Mouse (Mus musculus) neural tube, embryonic 14.5 days (tissue): Measurements from ENCODE around the gene Cnfn. TPM values are rescaled to one million over a fixed set of nuclear protein-coding genes. Genes with fewer than 3 reads are reported as not detected.

Experiments used
- ATAC-seq: fragments of 200-750 bp; cut with Nextera tagmentation; 2 replicates; pipeline ENCODE4 v1.8.0; 2017; ENCODE audit warnings: low read depth, mild to moderate bottlenecking, moderate TSS enrichment, moderate library complexity
- H3K27ac ChIP-seq: fragments of 300-500 bp; sonication (generic); 2 replicates; pipeline ENCODE4 v1.5.1; 2014; ENCODE audit warnings: low read depth, mild to moderate bottlenecking, control low read depth, low read length, moderate library complexity, mixed read lengths
- H3K27me3 ChIP-seq: fragments of 300-500 bp; sonication (generic); 2 replicates; pipeline ENCODE4 v1.6.1; 2014; ENCODE audit warnings: low read length; ENCODE audit not compliant: control insufficient read depth, insufficient read depth
- H3K36me3 ChIP-seq: fragments of 300-500 bp; sonication (generic); 2 replicates; pipeline ENCODE4 v1.6.1; 2014; ENCODE audit warnings: low read length, mixed read lengths; ENCODE audit not compliant: control insufficient read depth, insufficient read depth
- H3K4me1 ChIP-seq: fragments of 300-500 bp; sonication (generic); 2 replicates; pipeline ENCODE4 v1.6.1; 2014; ENCODE audit warnings: low read length; ENCODE audit not compliant: control insufficient read depth, insufficient read depth
- H3K4me2 ChIP-seq: fragments of 300-500 bp; sonication (generic); 2 replicates; pipeline ENCODE4 v1.6.1; 2014; ENCODE audit warnings: mild to moderate bottlenecking, low read depth, low read length, control low read depth
- H3K4me3 ChIP-seq: fragments of 300-500 bp; sonication (generic); 2 replicates; pipeline ENCODE4 v1.5.1; 2014; ENCODE audit warnings: low read depth, low read length, control low read depth, mixed read lengths
- H3K9ac ChIP-seq: fragments of 300-500 bp; sonication (generic); replicated peaks from 2 replicates; pipeline ENCODE4 v1.6.1; 2014; ENCODE audit warnings: low read depth, mild to moderate bottlenecking, control low read depth, low read length, mixed read lengths
- H3K9me3 ChIP-seq: fragments of 300-500 bp; sonication (generic); 2 replicates; pipeline ENCODE4 v1.6.1; 2016; ENCODE audit warnings: low read length; ENCODE audit not compliant: control insufficient read depth
- WGBS: fragments of 180-500 bp; shearing (Covaris S2); extraction: QIAGEN DNeasy Blood & Tissue Kit; methylation state at CpG from one replicate; pipeline ENCODE4 v1.1.7; 2014; 5-methylcytosine and 5-hydroxymethylcytosine counted together
- polyA plus RNA-seq: library from polyadenylated mRNA; unstranded; fragments of >200 nt; fragmentation: Nextera tagmentation; extraction: Ambion mirVana; gene quantifications from 2 replicates; pipeline ENCODE4 v1.2.1, GENCODE M21; 2014

The Cnfn gene
- polyA plus RNA-seq, 1 experiment from 2014 or later: not detected

GRCm38 (mm10) chr7:25393451-25394210 lies 24.1 kb upstream of the Cnfn start:
- H3K4me1 ChIP-seq: peaks cover 30% of the 10 kb centered on the region
- H3K4me3 ChIP-seq: peak overlapping the region; percentile 43
- H3K9me3 ChIP-seq: no peaks in the 10 kb centered on the region
- H3K4me2 ChIP-seq: peak overlapping the region; percentile 72
- peak overlapping the region; percentile 50; the same call in 1 of the 2 replicates for H3K9ac ChIP-seq
- ATAC-seq: no peak
- no peaks in the 10 kb centered on the region for H3K36me3 ChIP-seq
- WGBS: 74% methylated on average over 8 of the region's 8 CpGs
- no peak overlapping the region for H3K27ac ChIP-seq
- no peaks in the 10 kb centered on the region for H3K27me3 ChIP-seq

GRCm38 (mm10) chr7:25392851-25393250 lies 23.3 kb upstream of the Cnfn start:
- 49% methylated on average over 7 of the region's 7 CpGs for WGBS
- H3K36me3 ChIP-seq: peaks cover 7% of the 10 kb centered on the region; the same call in 1 of the 2 replicates
- H3K27me3 ChIP-seq: no peaks in the 10 kb centered on the region
- H3K4me3 ChIP-seq: no peak overlapping the region
- no peaks in the 10 kb centered on the region for H3K9me3 ChIP-seq
- no peak overlapping the region for H3K4me2 ChIP-seq
- H3K27ac ChIP-seq: no peak overlapping the region
- H3K4me1 ChIP-seq: peaks cover 30% of the 10 kb centered on the region
- no peak overlapping the region for H3K9ac ChIP-seq
- ATAC-seq: no peak

GRCm38 (mm10) chr7:25391856-25392453 lies 22.4 kb upstream of the Cnfn start:
- no peaks in the 10 kb centered on the region for H3K9me3 ChIP-seq
- no peak for ATAC-seq
- WGBS: 70% methylated on average over 2 of the region's 2 CpGs

GRCm38 (mm10) chr7:25390986-25391385 lies 21.5 kb upstream of the Cnfn start:
- no peaks in the 10 kb centered on the region for H3K9me3 ChIP-seq
- no peak overlapping the region for H3K4me3 ChIP-seq
- 71% methylated on average over 2 of the region's 2 CpGs for WGBS
- no peak for ATAC-seq
- peaks cover 26% of the 10 kb centered on the region for H3K4me1 ChIP-seq
- H3K9ac ChIP-seq: no peak overlapping the region
- no peaks in the 10 kb centered on the region for H3K27me3 ChIP-seq
- no peak overlapping the region for H3K27ac ChIP-seq
- peaks cover 13% of the 10 kb centered on the region for H3K36me3 ChIP-seq
- no peak overlapping the region for H3K4me2 ChIP-seq

More at GRCm38 (mm10) chr7:25391856-25392453, 22.4 kb upstream of the Cnfn start:
- Histone ChIP-seq H3K4me3 (no peak overlapping the region), H3K4me2 (no peak overlapping the region), H3K9ac (no peak overlapping the region), H3K27me3 (no peaks in the 10 kb centered on the region), H3K27ac (no peak overlapping the region), H3K4me1 (peaks cover 30% of the 10 kb centered on the region), H3K36me3 (peaks cover 13% of the 10 kb centered on the region)

- Histone ChIP-seq H3K4me1 (peaks cover 26% of the 10 kb centered on the region), H3K27me3 (no peaks in the 10 kb centered on the region), H3K4me3 (no peak overlapping the region), H3K9ac (no peak overlapping the region), H3K4me2 (no peak overlapping the region), H3K36me3 (peaks cover 19% of the 10 kb centered on the region), H3K27ac (no peak overlapping the region), H3K9me3 (no peaks in the 10 kb centered on the region)
- no peak for ATAC-seq
- WGBS: 50% methylated on average over 8 of the region's 8 CpGs
Observed at GRCm38 (mm10) chr7:25390054-25390770, 20.7 kb upstream of the Cnfn start.

GRCm38 (mm10) chr7:25388916-25389315 lies 19.4 kb upstream of the Cnfn start:
- H3K9ac ChIP-seq: no peak overlapping the region
- no peak overlapping the region for H3K4me2 ChIP-seq
- H3K4me3 ChIP-seq: no peak overlapping the region
- no peaks in the 10 kb centered on the region for H3K9me3 ChIP-seq
- 87% methylated on average over 7 of the region's 7 CpGs for WGBS
- no peak overlapping the region for H3K27ac ChIP-seq
- peaks cover 16% of the 10 kb centered on the region for H3K4me1 ChIP-seq
- H3K36me3 ChIP-seq: peaks cover 27% of the 10 kb centered on the region
- H3K27me3 ChIP-seq: no peaks in the 10 kb centered on the region
- ATAC-seq: no peak

GRCm38 (mm10) chr7:25387811-25388440 lies 18.4 kb upstream of the Cnfn start:
- Histone ChIP-seq H3K27ac (no peak overlapping the region), H3K4me2 (no peak overlapping the region), H3K4me1 (peaks cover 7% of the 10 kb centered on the region; the same call in 1 of the 2 replicates), H3K27me3 (no peaks in the 10 kb centered on the region), H3K36me3 (peaks cover 37% of the 10 kb centered on the region), H3K4me3 (no peak overlapping the region), H3K9me3 (no peaks in the 10 kb centered on the region), H3K9ac (no peak overlapping the region)
- WGBS: 96% methylated on average over 18 of the region's 18 CpGs
- no peak for ATAC-seq

- Histone ChIP-seq H3K36me3 (peaks cover 49% of the 10 kb centered on the region), H3K4me3 (no peak overlapping the region), H3K9me3 (no peaks in the 10 kb centered on the region), H3K4me2 (no peak overlapping the region), H3K27me3 (no peaks in the 10 kb centered on the region), H3K4me1 (peaks cover 7% of the 10 kb centered on the region; the same call in 1 of the 2 replicates), H3K9ac (0 out of 2 replicates have a peak overlapping the region, but pooled peaks have one; percentile 25), H3K27ac (peak overlapping the region; percentile 34; the same call in 1 of the 2 replicates)
- WGBS: 88% methylated on average over 12 of the region's 12 CpGs
- no peak for ATAC-seq
Observed at GRCm38 (mm10) chr7:25385850-25386555, 16.5 kb upstream of the Cnfn start.
